Mouse (Mus musculus): ENCODE measurements around the gene Gm7029. TPM values are rescaled to one million over a fixed set of nuclear protein-coding genes. Genes with fewer than 3 reads are reported as not detected.

The Gm7029 gene
- polyA plus RNA-seq, 1 experiment from 2014 or later = not detected

Small RNAs within 50 kb of the gene (microRNA-seq; reads per million reads assigned to microRNA genes)
- gene Gm27740 = not detected

Other genes with a start within 250 kb of the Gm7029 start
- 31.6 and 32.4 TPM in 2 replicates for gene Zfp414, start 244.7 kb upstream of the Gm7029 start, polyA plus RNA-seq (2016; fragmentation: Nextera tagmentation; extraction: Ambion mirVana)
- 0.14 and 0.67 TPM in 2 replicates for gene Pram1, start 235.8 kb upstream of the Gm7029 start, polyA plus RNA-seq (2016; fragmentation: Nextera tagmentation; extraction: Ambion mirVana)
- gene Hnrnpm, start 187.0 kb upstream of the Gm7029 start, polyA plus RNA-seq (2016; fragmentation: Nextera tagmentation; extraction: Ambion mirVana) = 257 and 259 TPM in 2 replicates
- gene March2, start 155.2 kb upstream of the Gm7029 start, polyA plus RNA-seq (2016; fragmentation: Nextera tagmentation; extraction: Ambion mirVana) = 76.5 and 79.5 TPM in 2 replicates
- gene Rab11b, start 113.3 kb upstream of the Gm7029 start, polyA plus RNA-seq (2016; fragmentation: Nextera tagmentation; extraction: Ambion mirVana) = 285 and 287 TPM in 2 replicates
- gene Angptl4, start 92.0 kb upstream of the Gm7029 start, polyA plus RNA-seq (2016; fragmentation: Nextera tagmentation; extraction: Ambion mirVana) = 6.9 and 7.5 TPM in 2 replicates
- gene Kank3, start 63.3 kb upstream of the Gm7029 start, polyA plus RNA-seq (2016; fragmentation: Nextera tagmentation; extraction: Ambion mirVana) = 39.0 and 43.9 TPM in 2 replicates
- gene Rps28, start 49.3 kb upstream of the Gm7029 start, polyA plus RNA-seq (2016; fragmentation: Nextera tagmentation; extraction: Ambion mirVana) = 570 and 574 TPM in 2 replicates
- 431 and 466 TPM in 2 replicates for gene Ndufa7, start 49.3 kb upstream of the Gm7029 start, polyA plus RNA-seq (2016; fragmentation: Nextera tagmentation; extraction: Ambion mirVana)
- gene Cd320, start 30.7 kb upstream of the Gm7029 start, polyA plus RNA-seq (2016; fragmentation: Nextera tagmentation; extraction: Ambion mirVana) = 41.5 and 43.8 TPM in 2 replicates
- 3.5 and 5.5 TPM in 2 replicates for gene Kifc1, start 16.8 kb downstream of the Gm7029 start, polyA plus RNA-seq (2016; fragmentation: Nextera tagmentation; extraction: Ambion mirVana)
- 0.24 and 0.29 TPM in 2 replicates for gene Platr17, start 31.3 kb downstream of the Gm7029 start, polyA plus RNA-seq (2016; fragmentation: Nextera tagmentation; extraction: Ambion mirVana)
- 36.8 and 39.0 TPM in 2 replicates for gene Daxx, start 35.6 kb downstream of the Gm7029 start, polyA plus RNA-seq (2016; fragmentation: Nextera tagmentation; extraction: Ambion mirVana)
- gene Tapbp, start 42.1 kb downstream of the Gm7029 start, polyA plus RNA-seq (2016; fragmentation: Nextera tagmentation; extraction: Ambion mirVana) = 29.4 and 32.5 TPM in 2 replicates
- gene Zbtb22, start 42.1 kb downstream of the Gm7029 start, polyA plus RNA-seq (2016; fragmentation: Nextera tagmentation; extraction: Ambion mirVana) = 17.0 and 17.7 TPM in 2 replicates
- gene Rgl2, start 55.7 kb downstream of the Gm7029 start, polyA plus RNA-seq (2016; fragmentation: Nextera tagmentation; extraction: Ambion mirVana) = 46.3 and 48.4 TPM in 2 replicates
- gene Pfdn6, start 66.5 kb downstream of the Gm7029 start, polyA plus RNA-seq (2016; fragmentation: Nextera tagmentation; extraction: Ambion mirVana) = 127 and 129 TPM in 2 replicates
- 25.3 and 26.5 TPM in 2 replicates for gene Wdr46, start 66.8 kb downstream of the Gm7029 start, polyA plus RNA-seq (2016; fragmentation: Nextera tagmentation; extraction: Ambion mirVana)
- gene B3galt4, start 77.7 kb downstream of the Gm7029 start, polyA plus RNA-seq (2016; fragmentation: Nextera tagmentation; extraction: Ambion mirVana) = 7.2 and 7.4 TPM in 2 replicates
- 43.0 and 43.9 TPM in 2 replicates for gene Vps52, start 82.0 kb downstream of the Gm7029 start, polyA plus RNA-seq (2016; fragmentation: Nextera tagmentation; extraction: Ambion mirVana)
- gene Rps18, start 82.2 kb downstream of the Gm7029 start, polyA plus RNA-seq (2016; fragmentation: Nextera tagmentation; extraction: Ambion mirVana) = 850 and 856 TPM in 2 replicates
- 16.1 and 18.3 TPM in 2 replicates for gene H2-K1, start 126.5 kb downstream of the Gm7029 start, polyA plus RNA-seq (2016; fragmentation: Nextera tagmentation; extraction: Ambion mirVana)
- 14.9 and 16.5 TPM in 2 replicates for gene Ring1, start 150.8 kb downstream of the Gm7029 start, polyA plus RNA-seq (2016; fragmentation: Nextera tagmentation; extraction: Ambion mirVana)
- 46.7 and 48.0 TPM in 2 replicates for gene H2-Ke6, start 154.2 kb downstream of the Gm7029 start, polyA plus RNA-seq (2016; fragmentation: Nextera tagmentation; extraction: Ambion mirVana)
- gene Slc39a7, start 157.8 kb downstream of the Gm7029 start, polyA plus RNA-seq (2016; fragmentation: Nextera tagmentation; extraction: Ambion mirVana) = 128 and 130 TPM in 2 replicates
- gene Rxrb, start 158.0 kb downstream of the Gm7029 start, polyA plus RNA-seq (2016; fragmentation: Nextera tagmentation; extraction: Ambion mirVana) = 34.7 and 36.9 TPM in 2 replicates
- 0.48 and 0.83 TPM in 2 replicates for gene Col11a2, start 165.6 kb downstream of the Gm7029 start, polyA plus RNA-seq (2016; fragmentation: Nextera tagmentation; extraction: Ambion mirVana)
- 0.26 and 0.37 TPM in 2 replicates for gene H2-Oa, start 218.5 kb downstream of the Gm7029 start, polyA plus RNA-seq (2016; fragmentation: Nextera tagmentation; extraction: Ambion mirVana)
- 3.9 and 7.8 TPM in 2 replicates for gene H2-DMa, start 245.7 kb downstream of the Gm7029 start, polyA plus RNA-seq (2016; fragmentation: Nextera tagmentation; extraction: Ambion mirVana)
- gene Brd2, start 248.8 kb downstream of the Gm7029 start, polyA plus RNA-seq (2016; fragmentation: Nextera tagmentation; extraction: Ambion mirVana) = 89.4 and 90.6 TPM in 2 replicates